Mouse (Mus musculus) right cerebral cortex, postnatal 14 days (tissue): ENCODE results near the gene Dcun1d4.
"Not testable (repeated sequence)": the region's sequence is repeated elsewhere in the genome, so short reads cannot be mapped to it uniquely, and the experiment has no call there.

Experiments used
- DNase-seq: peaks from one replicate; pipeline ENCODE4 v3.0.0; 2022

Dcun1d4 gene

GRCm38 (mm10) chr5:73480700-73481099 is at the start of gene Dcun1d4:
Gene Dcun1d4, plus strand, starts transcription at chr5:73481000.
- DNase-seq, result no peak

- peak; percentile 86 for DNase-seq
Observed at GRCm38 (mm10) chr5:73431581-73431980, 49.2 kb upstream of the Dcun1d4 start.

GRCm38 (mm10) chr5:73432805-73433204 is 48.0 kb upstream of the Dcun1d4 start:
- DNase-seq, result no peak

GRCm38 (mm10) chr5:73434764-73435163 is 46.0 kb upstream of the Dcun1d4 start:
- no peak for DNase-seq

- DNase-seq, result no peak
Observed at GRCm38 (mm10) chr5:73442176-73442575, 38.6 kb upstream of the Dcun1d4 start.

GRCm38 (mm10) chr5:73450276-73450675 is 30.5 kb upstream of the Dcun1d4 start:
- DNase-seq, result no peak

- no peak for DNase-seq
Observed at GRCm38 (mm10) chr5:73454502-73455306, 26.1 kb upstream of the Dcun1d4 start.

GRCm38 (mm10) chr5:73455307-73455687 is 25.5 kb upstream of the Dcun1d4 start:
- DNase-seq, result no peak

- DNase-seq, result no peak
Observed at GRCm38 (mm10) chr5:73468462-73469433, 12.1 kb upstream of the Dcun1d4 start.

GRCm38 (mm10) chr5:73474412-73475405 is 6.1 kb upstream of the Dcun1d4 start:
- no peak for DNase-seq

- no peak for DNase-seq
Observed at GRCm38 (mm10) chr5:73481401-73481800, 601 bp downstream of the Dcun1d4 start.

- DNase-seq, result not testable (repeated sequence)
Observed at GRCm38 (mm10) chr5:73482381-73482780, 1.6 kb downstream of the Dcun1d4 start.

- no peak for DNase-seq
Observed at GRCm38 (mm10) chr5:73484016-73484615, 3.3 kb downstream of the Dcun1d4 start.

GRCm38 (mm10) chr5:73486451-73486850 is 5.7 kb downstream of the Dcun1d4 start:
- no peak for DNase-seq

GRCm38 (mm10) chr5:73489915-73490314 is 9.1 kb downstream of the Dcun1d4 start:
- no peak for DNase-seq

- DNase-seq, result peak; percentile 99
Observed at GRCm38 (mm10) chr5:73490596-73491073, 9.8 kb downstream of the Dcun1d4 start.

- DNase-seq, result peak; percentile 66
Observed at GRCm38 (mm10) chr5:73491074-73491836, 10.5 kb downstream of the Dcun1d4 start.

- DNase-seq, result peak; percentile 91
Observed at GRCm38 (mm10) chr5:73491837-73492720, 11.3 kb downstream of the Dcun1d4 start.

- no peak for DNase-seq
Observed at GRCm38 (mm10) chr5:73497401-73497800, 16.6 kb downstream of the Dcun1d4 start.

- no peak for DNase-seq
Observed at GRCm38 (mm10) chr5:73498559-73498958, 17.8 kb downstream of the Dcun1d4 start.
